8 mouse cellular contexts compared by ENCODE assay signal in the genomic region with DNA sequence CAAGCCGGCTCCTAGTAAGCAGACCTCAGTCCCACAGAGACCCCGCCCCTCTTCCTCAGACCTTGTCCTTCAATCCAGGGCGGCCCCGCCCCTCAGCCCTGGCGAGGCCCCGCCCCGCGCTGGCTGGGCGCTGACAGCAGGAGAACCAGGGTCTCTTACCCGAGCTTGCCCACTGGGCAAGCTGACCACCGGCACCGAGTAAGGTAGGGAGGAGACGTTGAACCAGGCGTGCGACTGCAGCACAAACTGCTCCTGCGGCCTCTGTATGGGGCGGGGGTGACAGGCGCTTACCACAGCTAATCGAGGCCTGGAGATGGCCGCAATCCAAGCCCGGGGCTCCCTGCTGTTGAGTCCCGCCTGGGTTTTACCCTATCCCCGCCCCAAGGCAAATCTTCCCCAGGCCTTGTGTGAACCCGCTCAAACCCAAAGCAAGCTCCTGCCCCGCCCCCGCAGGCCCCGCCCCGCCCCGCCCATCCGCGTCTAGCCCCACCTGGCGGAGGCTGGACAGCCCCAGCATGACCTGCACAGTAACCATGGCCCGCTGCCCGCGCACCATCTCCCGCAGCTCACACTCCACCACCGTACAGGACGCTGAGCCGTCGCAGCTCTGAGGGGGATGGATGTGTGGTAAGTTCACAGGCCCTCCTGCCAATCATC. TPM values are rescaled to one million over a fixed set of nuclear protein-coding genes. Genes with fewer than 3 reads are reported as not detected.
DNase-seq lines count a peak whose midpoint lies in the region; ATAC-seq lines count a peak whose summit lies in the region.

No protein-coding gene starts in this region.

- H3K27ac ChIP-seq in forebrain, embryonic 15.5 days (replicated peaks): 0 out of 2 replicates have a peak overlapping the region, but pooled peaks have one; percentile 4
- H3K27ac ChIP-seq in hindbrain, embryonic 11.5 days (ENCODE audit: low read depth, low read length): no peak overlapping the region
- H3K27ac ChIP-seq in limb, embryonic 11.5 days (replicated peaks; ENCODE audit: low read depth, low read length): no peak overlapping the region
- no peak overlapping the region for H3K27ac ChIP-seq in midbrain, embryonic 11.5 days (ENCODE audit: low read depth, low read length)

- 0 out of 2 replicates have a peak, but pooled peaks cover 7% of the 10 kb centered on the region for H3K27me3 ChIP-seq in forebrain, embryonic 15.5 days
- peaks cover 8% of the 10 kb centered on the region for H3K27me3 ChIP-seq in hindbrain, embryonic 11.5 days (ENCODE audit: control insufficient read depth, insufficient read depth, low read length)
- no peaks in the 10 kb centered on the region; the same call in 1 of the 2 replicates for H3K27me3 ChIP-seq in limb, embryonic 11.5 days (ENCODE audit: control insufficient read depth, insufficient read depth, low read length)
- H3K27me3 ChIP-seq in midbrain, embryonic 11.5 days (ENCODE audit: control insufficient read depth, insufficient read depth, low read length): peaks cover 7% of the 10 kb centered on the region

- DNase-seq in layer of hippocampus, adult 9-11 months: peak; percentile 45
- no peak for DNase-seq in layer of hippocampus, adult 11-12 months (ENCODE audit: low spot score)
- DNase-seq in cerebellum, adult 11-12 months: peak; percentile 78
- DNase-seq in hindbrain, embryonic 11.5 days (ENCODE audit: low spot score): peak; percentile 91
- DNase-seq in limb, embryonic 11.5 days (ENCODE audit: low spot score): peak; percentile 88
- peak; percentile 99 for DNase-seq in midbrain, embryonic 11.5 days (ENCODE audit: low spot score, missing footprints)
- DNase-seq in spleen, postnatal 4 days (ENCODE audit: low spot score in 2 of 2): peak; percentile 51 to 75

- H3K4me2 ChIP-seq in forebrain, embryonic 15.5 days (replicated peaks): peak overlapping the region; percentile 79
- peak overlapping the region; percentile 89 for H3K4me2 ChIP-seq in hindbrain, embryonic 11.5 days (replicated peaks; ENCODE audit: low read depth, low read length)
- peak overlapping the region; percentile 96 for H3K4me2 ChIP-seq in limb, embryonic 11.5 days (ENCODE audit: low read depth, severe bottlenecking)
- peak overlapping the region; percentile 91 for H3K4me2 ChIP-seq in midbrain, embryonic 11.5 days

- no peaks in the 10 kb centered on the region for H3K9me3 ChIP-seq in forebrain, embryonic 15.5 days
- H3K9me3 ChIP-seq in hindbrain, embryonic 11.5 days (ENCODE audit: control insufficient read depth, low read length): no peaks in the 10 kb centered on the region
- no peaks in the 10 kb centered on the region for H3K9me3 ChIP-seq in limb, embryonic 11.5 days (ENCODE audit: control insufficient read depth, low read length)
- no peaks in the 10 kb centered on the region for H3K9me3 ChIP-seq in midbrain, embryonic 11.5 days (ENCODE audit: control insufficient read depth, low read length)

- peaks cover 12% of the 10 kb centered on the region for H3K4me1 ChIP-seq in forebrain, embryonic 15.5 days
- no peaks in the 10 kb centered on the region; the same call in 1 of the 2 replicates for H3K4me1 ChIP-seq in hindbrain, embryonic 11.5 days (replicated peaks; ENCODE audit: control insufficient read depth, insufficient read depth, low read length)
- peaks cover 10% of the 10 kb centered on the region; the same call in 1 of the 2 replicates for H3K4me1 ChIP-seq in limb, embryonic 11.5 days (ENCODE audit: control insufficient read depth, insufficient read depth, low read length)
- peaks cover 8% of the 10 kb centered on the region for H3K4me1 ChIP-seq in midbrain, embryonic 11.5 days (ENCODE audit: control insufficient read depth, insufficient read depth, low read length)

- no peaks in the 10 kb centered on the region for H3K36me3 ChIP-seq in forebrain, embryonic 15.5 days
- no peaks in the 10 kb centered on the region for H3K36me3 ChIP-seq in hindbrain, embryonic 11.5 days (ENCODE audit: control insufficient read depth, insufficient read depth, low read length)
- H3K36me3 ChIP-seq in limb, embryonic 11.5 days (ENCODE audit: control insufficient read depth, insufficient read depth, low read length): no peaks in the 10 kb centered on the region; the same call in 1 of the 2 replicates
- H3K36me3 ChIP-seq in midbrain, embryonic 11.5 days (ENCODE audit: control insufficient read depth, insufficient read depth, low read length): no peaks in the 10 kb centered on the region

- H3K4me3 ChIP-seq in forebrain, embryonic 15.5 days: peak overlapping the region; percentile 51
- H3K4me3 ChIP-seq in hindbrain, embryonic 11.5 days (ENCODE audit: low read depth, low read length): peak overlapping the region; percentile 46
- peak overlapping the region; percentile 48 for H3K4me3 ChIP-seq in limb, embryonic 11.5 days (ENCODE audit: low read depth, low read length)
- peak overlapping the region; percentile 42 for H3K4me3 ChIP-seq in midbrain, embryonic 11.5 days (ENCODE audit: low read depth, low read length)

- under 1% methylated on average over 40 of the region's 40 CpGs for WGBS in forebrain, embryonic 15.5 days
- under 1% methylated on average over 36 of the region's 40 CpGs for WGBS in hindbrain, embryonic 11.5 days
- under 1% methylated on average over 40 of the region's 40 CpGs for WGBS in limb, embryonic 11.5 days
- under 1% methylated on average over 39 of the region's 40 CpGs for WGBS in midbrain, embryonic 11.5 days

- ATAC-seq in forebrain, embryonic 15.5 days (replicated peaks): peak; percentile 84
- ATAC-seq in hindbrain, embryonic 11.5 days (ENCODE audit: low FRiP score): peak; percentile 91
- ATAC-seq in limb, embryonic 11.5 days (ENCODE audit: insufficient number of reproducible peaks, low FRiP score, low TSS enrichment, low read depth): peak; percentile 85
- ATAC-seq in midbrain, embryonic 11.5 days (ENCODE audit: low FRiP score): peak; percentile 93

- H3K9ac ChIP-seq in forebrain, embryonic 15.5 days (replicated peaks): peak overlapping the region; percentile 57
- H3K9ac ChIP-seq in hindbrain, embryonic 11.5 days (ENCODE audit: low read depth, low read length): peak overlapping the region; percentile 24; the same call in 1 of the 2 replicates
- H3K9ac ChIP-seq in limb, embryonic 11.5 days (ENCODE audit: low read length): 0 out of 2 replicates have a peak overlapping the region, but pooled peaks have one; percentile 27
- peak overlapping the region; percentile 51 for H3K9ac ChIP-seq in midbrain, embryonic 11.5 days (ENCODE audit: low read length)

RNA-seq across cellular contexts. Expression of a gene that starts 8.4 kb away (rescaled TPM):
- 22.5 and 24.3 TPM in 2 replicates for polyA plus RNA-seq in forebrain, embryonic 15.5 days (2015; fragmentation: Nextera tagmentation; extraction: Ambion mirVana)
- 10.7 and 11.7 TPM in 2 replicates for polyA plus RNA-seq in hindbrain, embryonic 11.5 days (2014; fragmentation: Nextera tagmentation; extraction: Ambion mirVana)
- 5.5 and 7.9 TPM in 2 replicates for polyA plus RNA-seq in limb, embryonic 11.5 days (2014; fragmentation: Nextera tagmentation; extraction: Ambion mirVana)
- 7.2 and 10.6 TPM in 2 replicates for polyA plus RNA-seq in midbrain, embryonic 11.5 days (2014; fragmentation: Nextera tagmentation; extraction: Ambion mirVana)

RNA-seq across cellular contexts. Expression of a gene that starts 14.1 kb away (rescaled TPM):
- polyA plus RNA-seq in forebrain, embryonic 15.5 days (2015; fragmentation: Nextera tagmentation; extraction: Ambion mirVana): 4.0 and 4.7 TPM in 2 replicates
- 3.9 and 5.5 TPM in 2 replicates for polyA plus RNA-seq in hindbrain, embryonic 11.5 days (2014; fragmentation: Nextera tagmentation; extraction: Ambion mirVana)
- 3.4 and 4.4 TPM in 2 replicates for polyA plus RNA-seq in limb, embryonic 11.5 days (2014; fragmentation: Nextera tagmentation; extraction: Ambion mirVana)
- polyA plus RNA-seq in midbrain, embryonic 11.5 days (2014; fragmentation: Nextera tagmentation; extraction: Ambion mirVana): 4.5 and 5.2 TPM in 2 replicates

RNA-seq across cellular contexts. Expression of a gene that starts 25.8 kb away (rescaled TPM):
- polyA plus RNA-seq in forebrain, embryonic 15.5 days (2015; fragmentation: Nextera tagmentation; extraction: Ambion mirVana): 61.8 and 62.0 TPM in 2 replicates
- polyA plus RNA-seq in hindbrain, embryonic 11.5 days (2014; fragmentation: Nextera tagmentation; extraction: Ambion mirVana): 43.3 and 47.2 TPM in 2 replicates
- polyA plus RNA-seq in limb, embryonic 11.5 days (2014; fragmentation: Nextera tagmentation; extraction: Ambion mirVana): 58.8 and 60.5 TPM in 2 replicates
- polyA plus RNA-seq in midbrain, embryonic 11.5 days (2014; fragmentation: Nextera tagmentation; extraction: Ambion mirVana): 36.8 and 39.3 TPM in 2 replicates

RNA-seq across cellular contexts. Expression of a gene that starts 48.1 kb away (rescaled TPM):
- polyA plus RNA-seq in forebrain, embryonic 15.5 days (2015; fragmentation: Nextera tagmentation; extraction: Ambion mirVana): 144 TPM in 2 replicates
- polyA plus RNA-seq in hindbrain, embryonic 11.5 days (2014; fragmentation: Nextera tagmentation; extraction: Ambion mirVana): 152 and 166 TPM in 2 replicates
- 166 and 180 TPM in 2 replicates for polyA plus RNA-seq in limb, embryonic 11.5 days (2014; fragmentation: Nextera tagmentation; extraction: Ambion mirVana)
- 167 and 193 TPM in 2 replicates for polyA plus RNA-seq in midbrain, embryonic 11.5 days (2014; fragmentation: Nextera tagmentation; extraction: Ambion mirVana)
